Mouse (Mus musculus) heart, adult 2 months (tissue): ENCODE measurements around the gene Gm43302. TPM values are rescaled to one million over a fixed set of nuclear protein-coding genes. Genes with fewer than 3 reads are reported as not detected.
A peak's percentile ranks its signal among the peaks of the same experiment; 100 is the strongest.
"Not testable (repeated sequence)": the region's sequence is repeated elsewhere in the genome, so short reads cannot be mapped to it uniquely, and the experiment has no call there.

Experiments
- DNase-seq, 2 experiments: peaks; one replicate each; pipeline ENCODE4 v3.0.0; 2021
- H3K27ac ChIP-seq: fragments of 200-600 bp; 2 replicates; pipeline ENCODE4 v1.8.1; 2022
- H3K27me3 ChIP-seq: fragments of 200-500 bp; 2 replicates; pipeline ENCODE4 v1.6.1; 2012; ENCODE audit warnings: mild to moderate bottlenecking, low read length, inconsistent platforms, mixed read lengths; ENCODE audit not compliant: control insufficient read depth, insufficient read depth
- H3K36me3 ChIP-seq: fragments of 200-500 bp; 2 replicates; pipeline ENCODE4 v1.6.1; 2012; ENCODE audit warnings: low read length, inconsistent platforms; ENCODE audit not compliant: control insufficient read depth, insufficient read depth
- H3K4me1 ChIP-seq: fragments of 200-500 bp; 2 replicates; pipeline ENCODE4 v1.6.1; 2011; ENCODE audit warnings: low read length; ENCODE audit not compliant: control insufficient read depth, insufficient read depth
- H3K4me3 ChIP-seq: fragments of 200-600 bp; 2 replicates; pipeline ENCODE4 v1.8.1; 2022
- H3K79me2 ChIP-seq: fragments of 200-500 bp; replicated peaks from 2 replicates; pipeline ENCODE4 v1.6.1; 2012; ENCODE audit warnings: mild to moderate bottlenecking, inconsistent platforms, low read length, moderate library complexity, mixed read lengths; ENCODE audit not compliant: control insufficient read depth, insufficient read depth
- H3K9ac ChIP-seq: fragments of 200-500 bp; 2 replicates; pipeline ENCODE4 v1.6.1; 2012; ENCODE audit warnings: low read depth, mild to moderate bottlenecking, control low read depth, inconsistent platforms, low read length, mixed read lengths
- CTCF ChIP-seq: fragments of 200-600 bp; IDR thresholded peaks from 2 replicates; pipeline ENCODE4 v1.8.1; 2022; ENCODE audit warnings: antibody characterized with exemption, mild to moderate bottlenecking, moderate library complexity
- EP300 ChIP-seq: fragments of 200-500 bp; IDR thresholded peaks from 2 replicates; pipeline ENCODE4 v1.6.1; 2011; ENCODE audit warnings: low read depth, low read length, control low read depth; ENCODE audit not compliant: insufficient read depth
- POLR2A ChIP-seq: fragments of 200-500 bp; IDR thresholded peaks from 2 replicates; pipeline ENCODE4 v1.6.1; 2011; ENCODE audit warnings: mild to moderate bottlenecking, low read depth, low read length, control low read depth; ENCODE audit not compliant: insufficient read depth
- WGBS: fragments of 180-500 bp; shearing (Covaris S2); methylation state at CpG from one replicate; pipeline ENCODE4 v1.1.7; 2018; 5-methylcytosine and 5-hydroxymethylcytosine counted together
- intact Hi-C: fragments of 180-260 bp; cut with DNase I; formaldehyde crosslinking; loops from one replicate; pipeline ENCODE4 v1.15.1; 2025
- long read RNA-seq: library from polyadenylated mRNA; stranded (forward); transcript quantifications from one replicate; pipeline ENCODE4 v2.0.0, GENCODE M21; 2021
- polyA plus RNA-seq: library from polyadenylated mRNA; depleted of rRNA; stranded (reverse); fragments of >200 nt; gene quantifications from 2 replicates; pipeline ENCODE4 v1.2.3, GENCODE M21; 2012; rRNA removed
- total RNA-seq, 2 experiments: library from RNA; stranded (reverse); gene quantifications; 2 replicates each; pipeline ENCODE4 v1.2.3; 2021

Gene Gm43302
- 1 to 10 TPM in 1 of 2 experiments, under 1 TPM in 1; 0.25 to 1.9 TPM for total RNA-seq
- 3.0 and 4.5 TPM in 2 replicates for polyA plus RNA-seq
- long read RNA-seq = 0 reads

DNA sequence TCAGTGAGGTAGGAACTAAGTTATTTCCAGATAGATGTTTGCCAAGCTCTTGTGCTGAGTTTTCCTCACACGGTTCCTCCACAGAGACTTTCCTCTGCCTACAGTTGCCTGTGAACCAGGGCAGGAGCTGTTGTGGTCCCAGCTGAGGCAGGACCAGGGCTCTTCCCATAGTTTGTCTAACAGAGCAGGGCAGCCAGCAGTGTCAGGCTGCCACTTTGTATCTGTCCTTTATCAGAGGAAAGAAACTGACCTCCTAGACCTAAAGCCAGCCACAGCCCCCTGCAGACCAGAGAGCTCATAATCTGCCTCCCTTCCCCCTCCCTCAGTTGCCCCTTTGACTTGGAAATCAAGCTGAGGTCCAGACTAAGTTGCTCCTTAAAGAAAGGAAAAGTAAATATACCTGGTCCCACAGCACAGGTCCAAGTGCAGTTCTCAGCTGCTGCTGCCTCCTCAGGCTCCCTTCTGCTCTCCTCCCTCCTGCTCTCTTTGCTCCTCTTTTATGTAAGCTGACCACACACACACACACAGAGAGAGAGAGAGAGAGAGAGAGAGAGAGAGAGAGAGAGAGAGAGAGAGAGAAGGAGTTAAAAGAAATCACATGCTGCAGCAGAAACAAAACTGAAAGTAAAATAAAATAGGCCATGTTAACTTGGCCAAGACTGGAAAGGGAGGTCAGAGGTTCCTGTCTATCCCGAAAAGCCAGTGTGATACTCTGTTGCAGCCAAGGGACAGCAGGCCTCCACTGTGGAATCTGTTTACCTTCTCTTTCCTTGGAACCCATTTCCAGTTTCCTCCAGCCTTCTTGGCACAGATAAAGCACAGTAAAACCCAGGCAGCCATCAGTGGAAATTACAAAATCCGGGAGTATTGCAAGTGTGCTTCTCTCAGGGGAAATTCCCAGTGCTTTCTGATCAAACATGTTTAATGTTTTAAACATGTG lies at the start of gene Gm43302, which contains the start of gene Gbp6:
Gm43302 (minus strand) TSS at position 470 of the 940 bp plus-strand sequence.
Gbp6 (minus strand) TSS at position 473 of the 940 bp plus-strand sequence.
- WGBS = 16% methylated on average over 3 of the region's 3 CpGs
- intact Hi-C loops = loop anchor here (1.0 kb wide), 1 partner anchor 147 kb away; no protein-coding TSS in a partner anchor

DNA sequence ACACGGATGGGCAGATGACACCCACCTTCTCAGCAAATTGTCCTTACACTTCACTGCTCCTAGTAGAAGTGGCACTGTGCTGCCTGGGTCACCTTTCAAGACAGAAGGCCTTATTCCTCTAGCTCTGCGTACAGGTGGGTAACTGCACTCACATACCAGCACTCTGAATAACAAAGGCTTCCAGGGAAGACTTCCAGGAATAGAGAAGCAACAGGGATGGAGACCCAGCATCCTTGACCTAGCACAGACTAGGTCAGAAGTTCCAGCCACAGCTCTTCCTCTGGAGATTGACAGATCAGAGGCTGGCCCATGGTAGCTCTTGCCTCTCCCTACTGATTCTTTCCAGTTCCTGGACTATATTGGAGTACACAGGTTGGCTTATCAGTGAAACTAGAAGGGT lies 47.8 kb upstream of the Gm43302 start:
- Histone ChIP-seq H3K4me1 (no peaks in the 10 kb centered on the region; the same call in none of the 2 replicates), H3K27me3 (no peaks in the 10 kb centered on the region), H3K4me3 (no peak overlapping the region), H3K9ac (no peak overlapping the region), H3K36me3 (no peaks in the 10 kb centered on the region), H3K27ac (no peak overlapping the region), H3K79me2 (no peaks in the 10 kb centered on the region)
- no peak for DNase-seq
- WGBS = 78% methylated on average over 2 of the region's 2 CpGs
- intact Hi-C loops = no loop called here
- no peak for TF ChIP-seq CTCF
- TF ChIP-seq POLR2A = no peak
- no peak for TF ChIP-seq EP300

More for the DNA sequence above, at the start of gene Gm43302, which contains the start of gene Gbp6:
- Histone ChIP-seq H3K4me3 (peak within 1 kb of the TSS; percentile 45), H3K9ac (peak within 1 kb of the TSS; percentile 41), H3K27ac (peak within 1 kb of the TSS; percentile 86)
- peak; percentile 47 to 68 for DNase-seq
- not testable (repeated sequence) for H3K36me3 ChIP-seq, H3K27me3 ChIP-seq, H3K4me1 ChIP-seq, H3K79me2 ChIP-seq
- peak; percentile 53; the same call in 1 of the 2 replicates for TF ChIP-seq EP300

- peak; percentile 88 for TF ChIP-seq CTCF
- no peak for TF ChIP-seq POLR2A
- TF ChIP-seq EP300 = no peak
- no peak for DNase-seq
- no peaks in the 10 kb centered on the region for H3K36me3 ChIP-seq
- H3K9ac ChIP-seq = no peak overlapping the region
- no peak overlapping the region for H3K27ac ChIP-seq
- H3K4me3 ChIP-seq = no peak overlapping the region
- WGBS = 73% methylated on average over 2 of the region's 2 CpGs
- H3K79me2 ChIP-seq = no peaks in the 10 kb centered on the region
- no peaks in the 10 kb centered on the region for H3K27me3 ChIP-seq
- no peaks in the 10 kb centered on the region for H3K4me1 ChIP-seq
- intact Hi-C loops = loop anchor here (1.0 kb wide), 1 partner anchor 336 kb away; no protein-coding TSS in a partner anchor
These were observed 29.0 kb upstream of the Gm43302 start for GRCm38 (mm10) chr5:105322543-105322942.

GRCm38 (mm10) chr5:105310941-105311340 lies 17.4 kb upstream of the Gm43302 start:
- DNase-seq = no peak
- Histone ChIP-seq H3K4me3 (no peak overlapping the region), H3K79me2 (no peaks in the 10 kb centered on the region), H3K27ac (no peak overlapping the region), H3K27me3 (no peaks in the 10 kb centered on the region), H3K4me1 (no peaks in the 10 kb centered on the region), H3K9ac (no peak overlapping the region), H3K36me3 (no peaks in the 10 kb centered on the region)
- 72% methylated on average over 2 of the region's 2 CpGs for WGBS
- TF ChIP-seq CTCF = peak; percentile 51
- no peak for TF ChIP-seq EP300
- no peak for TF ChIP-seq POLR2A
- intact Hi-C loops = no loop called here

- DNase-seq, H3K27ac ChIP-seq, intact Hi-C loops, H3K27me3 ChIP-seq, H3K4me1 ChIP-seq, H3K79me2 ChIP-seq, H3K36me3 ChIP-seq, H3K9ac ChIP-seq, H3K4me3 ChIP-seq: not testable (repeated sequence)
- 49% methylated on average over 1 of the region's 1 CpGs for WGBS
These were observed 15.7 kb upstream of the Gm43302 start for GRCm38 (mm10) chr5:105309148-105309547.

DNA sequence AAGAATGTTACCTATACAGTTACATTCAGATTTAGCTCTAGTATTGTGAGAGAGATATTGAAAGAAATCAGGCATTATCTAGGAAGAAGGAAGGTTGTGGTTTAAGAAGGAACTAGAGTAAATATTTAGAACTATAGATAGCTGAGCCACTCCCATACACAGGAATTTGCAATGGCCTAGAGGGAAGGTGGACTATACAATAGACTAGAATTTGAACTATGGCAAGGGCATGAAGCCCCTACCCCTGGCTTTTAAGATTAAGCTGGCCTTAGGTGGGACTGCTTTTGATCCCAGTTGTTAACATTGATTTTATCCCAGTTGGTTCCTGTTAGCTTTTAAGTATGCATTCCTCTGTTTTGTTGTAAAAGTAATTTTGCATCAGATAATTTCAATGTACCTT lies 13.5 kb upstream of the Gm43302 start:
- H3K9ac ChIP-seq, H3K27me3 ChIP-seq, intact Hi-C loops, H3K4me1 ChIP-seq, H3K36me3 ChIP-seq, H3K4me3 ChIP-seq, H3K27ac ChIP-seq, DNase-seq, H3K79me2 ChIP-seq: not testable (repeated sequence)
